Mouse (Mus musculus) brain, embryonic 14.5 days (tissue): ENCODE measurements at regions not wholly inside any gene's neighbourhood (a gene's known extent, or its start where the extent isn't known, plus 50 kb on each side); places are given as distances from the start of the nearest gene placed in this dataset.
A peak's percentile ranks its signal among the peaks of the same experiment; 100 is the strongest.

Experiments
- DNase-seq: peaks from one replicate; pipeline ENCODE4 v3.0.0-alpha.2; 2011; ENCODE audit warnings: low read depth
- CTCF ChIP-seq: fragments of 200-500 bp; IDR thresholded peaks from 2 replicates; pipeline ENCODE4 v1.5.1; 2012; ENCODE audit warnings: inconsistent platforms, mild to moderate bottlenecking, moderate library complexity, borderline replicate concordance; ENCODE audit not compliant: insufficient read depth, insufficient read length; ENCODE audit errors: extremely low read depth
- POLR2A ChIP-seq: fragments of 200-500 bp; IDR thresholded peaks from 2 replicates; pipeline ENCODE4 v1.6.1; 2012; ENCODE audit warnings: mild to moderate bottlenecking, inconsistent platforms, borderline replicate concordance; ENCODE audit not compliant: poor library complexity, insufficient read depth, insufficient read length, severe bottlenecking; ENCODE audit errors: extremely low read depth

- peak; percentile 40 for DNase-seq
- TF ChIP-seq POLR2A (no peak), CTCF (peak; percentile 58; the same call in 1 of the 2 replicates)
These were observed 578.3 kb upstream of the Mki67 start for GRCm38 (mm10) chr7:136294445-136294844.

GRCm38 (mm10) chr7:136297901-136298513 lies 581.8 kb upstream of the Mki67 start:
- no peak for TF ChIP-seq POLR2A
- peak; percentile 4; the same call in 1 of the 2 replicates for TF ChIP-seq CTCF
- DNase-seq: no peak

GRCm38 (mm10) chr7:136306137-136306536 lies 588.3 kb upstream of the Mgmt start:
- DNase-seq: no peak
- TF ChIP-seq CTCF: peak; percentile 28; the same call in 1 of the 2 replicates
- no peak for TF ChIP-seq POLR2A

GRCm38 (mm10) chr7:136308765-136309164 lies 585.6 kb upstream of the Mgmt start:
- DNase-seq: no peak
- TF ChIP-seq CTCF (no peak), POLR2A (no peak)

- TF ChIP-seq CTCF (no peak), POLR2A (no peak)
- DNase-seq: no peak
These were observed 567.1 kb upstream of the Mgmt start for GRCm38 (mm10) chr7:136327281-136327680.

- no peak for TF ChIP-seq POLR2A
- TF ChIP-seq CTCF: no peak
- peak; percentile 73 for DNase-seq
These were observed 564.0 kb upstream of the Mgmt start for GRCm38 (mm10) chr7:136330431-136330830.

GRCm38 (mm10) chr7:136332805-136333204 lies 561.6 kb upstream of the Mgmt start:
- DNase-seq: no peak
- no peak for TF ChIP-seq POLR2A
- peak; percentile 46; the same call in 1 of the 2 replicates for TF ChIP-seq CTCF

GRCm38 (mm10) chr7:136341599-136342210 lies 552.7 kb upstream of the Mgmt start:
- no peak for TF ChIP-seq POLR2A
- no peak for TF ChIP-seq CTCF
- peak; percentile 48 for DNase-seq

- TF ChIP-seq CTCF (no peak), POLR2A (no peak)
- peak; percentile 49 for DNase-seq
These were observed 552.1 kb upstream of the Mgmt start for GRCm38 (mm10) chr7:136342211-136342799.

- TF ChIP-seq CTCF: no peak
These were observed 551.6 kb upstream of the Mgmt start for GRCm38 (mm10) chr7:136342822-136343221.

GRCm38 (mm10) chr7:136343494-136343893 lies 550.9 kb upstream of the Mgmt start:
- DNase-seq: no peak
- TF ChIP-seq CTCF (no peak), POLR2A (no peak)

More at GRCm38 (mm10) chr7:136342822-136343221, 551.6 kb upstream of the Mgmt start:
- DNase-seq: peak; percentile 90
